Mouse (Mus musculus): ENCODE data around the gene P2ry12.

The P2ry12 gene

DNA sequence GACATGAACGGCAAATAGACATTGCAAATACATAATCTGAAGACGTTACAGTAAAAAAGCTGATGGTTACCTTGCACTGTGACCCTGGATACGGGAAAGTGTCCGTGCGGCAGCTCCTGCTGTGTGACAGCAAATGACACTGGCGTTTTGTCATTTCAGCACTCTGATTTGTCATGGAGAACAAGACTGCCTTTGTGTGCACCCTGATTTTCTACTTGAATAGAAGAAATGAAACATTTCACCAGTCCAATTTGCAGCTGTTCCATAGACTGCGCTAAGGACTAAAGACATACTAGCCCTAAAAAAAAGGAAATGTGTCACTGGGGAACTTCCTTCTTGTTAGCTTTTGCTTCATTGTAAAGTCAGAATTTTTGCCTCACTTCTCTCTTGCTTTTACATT is at the start of gene P2ry12:
P2ry12 (minus strand) TSS at position 168 of the 400 bp plus-strand sequence.
- no peak for DNase-seq

- no peak for DNase-seq
These were observed 42.8 kb upstream of the P2ry12 start for GRCm38 (mm10) chr3:59305518-59305917.

DNA sequence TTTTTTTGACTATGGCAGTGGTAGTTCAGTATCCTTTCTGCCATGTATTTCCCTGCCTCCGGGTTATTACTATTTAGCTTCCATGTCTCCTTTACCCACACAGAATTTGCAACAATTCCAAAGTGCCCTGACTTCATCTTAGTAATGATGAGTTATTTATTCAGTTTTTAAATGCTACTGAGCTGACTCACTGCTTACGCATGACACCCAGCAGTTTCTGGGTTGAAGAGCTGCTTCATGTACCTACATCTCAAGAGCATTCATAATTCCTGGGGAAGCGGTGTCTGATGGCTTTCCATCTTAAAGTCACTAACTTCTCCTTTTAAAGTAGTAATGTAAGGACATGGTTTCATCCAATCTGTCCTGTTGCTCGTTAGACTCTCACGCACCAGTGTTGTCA is 42.3 kb upstream of the P2ry12 start:
- no peak for DNase-seq

DNA sequence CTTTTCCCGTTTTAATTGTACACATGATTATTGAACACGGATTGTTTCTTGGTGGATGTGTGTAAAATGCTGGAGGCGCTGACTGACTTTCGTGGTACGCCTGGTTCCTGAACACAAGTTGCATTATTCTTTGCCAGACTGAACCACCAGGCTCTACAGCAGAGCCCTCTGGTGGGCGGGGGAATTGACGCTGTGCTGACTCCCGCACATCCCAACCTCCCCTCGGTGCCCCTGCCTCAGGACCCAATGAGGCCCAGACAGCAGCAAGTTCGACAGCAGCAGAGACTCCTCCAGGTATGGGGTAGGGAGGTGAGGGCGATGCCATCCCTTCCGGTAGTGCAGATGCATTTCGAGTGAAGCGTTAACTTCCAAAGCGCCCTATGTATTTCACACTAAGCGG is 35.0 kb upstream of the P2ry12 start:
- DNase-seq, result no peak

DNA sequence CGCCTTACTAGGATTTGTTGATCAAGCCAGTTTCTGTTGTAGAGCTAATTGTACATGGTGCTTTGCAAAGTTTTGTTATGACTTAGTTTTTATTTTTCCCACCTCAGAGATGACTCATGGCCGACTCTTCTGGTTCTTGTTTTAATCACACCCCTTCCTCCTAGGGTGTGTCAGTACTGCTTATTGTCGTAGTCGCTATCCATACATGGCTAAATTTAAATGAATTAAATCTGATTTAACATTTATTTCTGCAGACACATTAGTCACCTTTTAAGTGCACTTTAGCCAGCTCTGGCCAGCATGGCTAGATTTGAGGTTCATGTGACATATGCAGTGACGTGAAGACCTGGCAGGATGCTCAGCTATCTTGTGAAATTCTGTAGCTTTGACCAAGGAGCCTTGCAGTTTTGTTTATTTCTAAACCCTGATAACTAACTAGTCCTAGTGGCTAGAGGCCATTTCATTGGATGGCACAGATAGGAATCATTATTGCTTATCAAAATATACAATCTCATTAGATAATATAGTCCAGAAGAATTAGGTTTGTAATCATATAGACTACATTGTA is 34.0 kb upstream of the P2ry12 start:
- no peak for DNase-seq

- DNase-seq, result no peak
These were observed 33.3 kb upstream of the P2ry12 start for GRCm38 (mm10) chr3:59295699-59296562.

DNA sequence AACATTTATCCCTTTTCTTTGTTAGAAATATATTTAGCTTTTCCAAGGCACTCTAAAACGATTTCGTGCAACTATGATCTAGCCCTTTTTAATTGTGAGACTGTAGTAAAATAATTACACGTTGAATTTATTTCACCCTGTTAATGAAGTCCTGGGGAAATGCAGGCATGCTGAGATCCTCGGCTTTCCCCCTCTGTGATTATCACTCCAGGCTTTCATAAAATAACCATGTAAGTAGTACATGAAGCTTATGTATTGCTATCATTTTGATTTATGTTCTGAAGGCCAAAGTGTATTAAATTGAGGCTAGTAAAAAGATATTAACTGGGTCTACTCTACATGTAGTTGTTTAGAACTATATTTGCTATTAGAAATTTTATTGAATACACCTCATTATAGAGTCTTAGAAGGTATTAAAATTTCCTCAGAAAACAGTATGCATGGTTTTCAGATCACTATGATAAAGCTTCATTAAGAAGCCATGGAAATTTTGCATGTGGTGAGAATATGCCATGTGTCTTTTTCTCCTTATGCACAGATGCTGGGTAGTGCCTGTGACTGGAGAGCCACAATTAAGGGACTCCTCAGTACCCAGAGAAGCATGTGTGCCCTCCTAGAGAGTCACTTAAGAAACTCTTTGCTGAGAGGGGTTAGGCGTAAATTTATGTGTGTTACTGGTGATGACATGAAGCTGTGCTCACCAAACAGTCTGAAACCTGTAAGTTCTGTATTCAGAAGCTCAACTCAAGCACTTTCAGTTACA is 30.9 kb upstream of the P2ry12 start:
- no peak for DNase-seq

DNA sequence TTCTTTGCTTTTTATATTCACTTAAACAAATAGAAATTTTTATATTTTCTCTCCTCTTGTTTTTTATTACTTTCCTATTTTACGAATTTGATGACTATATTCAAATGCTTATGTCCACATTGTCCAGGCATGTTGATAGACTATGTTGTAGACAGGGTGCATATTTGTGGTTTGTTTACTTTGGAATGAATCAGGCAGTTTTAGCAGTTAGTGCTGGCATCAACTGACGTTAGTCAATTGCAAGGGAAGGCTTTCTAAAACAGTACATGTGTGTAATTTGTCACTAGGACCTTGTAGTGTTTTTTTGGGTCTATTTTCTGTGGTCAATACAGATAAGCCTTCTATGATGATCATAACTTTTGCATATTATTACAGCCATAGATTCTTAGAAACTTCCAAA is 27.9 kb upstream of the P2ry12 start:
- no peak for DNase-seq

GRCm38 (mm10) chr3:59278620-59279019 is 15.9 kb upstream of the P2ry12 start:
- DNase-seq, result no peak

DNA sequence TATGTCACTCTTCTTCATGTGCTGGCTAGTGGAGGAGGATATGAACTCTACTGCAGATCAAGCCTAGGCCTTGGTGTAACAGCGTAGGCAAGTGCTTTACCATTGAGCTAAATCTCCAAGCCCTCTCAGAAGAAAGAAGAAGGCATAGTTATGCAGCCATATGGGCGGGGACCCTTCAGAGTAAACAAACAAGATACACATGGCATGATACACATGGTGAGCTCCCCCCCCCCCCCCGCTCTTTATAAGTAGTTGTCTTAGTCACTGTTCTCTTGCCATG is 15.5 kb upstream of the P2ry12 start:
- no peak for DNase-seq

DNA sequence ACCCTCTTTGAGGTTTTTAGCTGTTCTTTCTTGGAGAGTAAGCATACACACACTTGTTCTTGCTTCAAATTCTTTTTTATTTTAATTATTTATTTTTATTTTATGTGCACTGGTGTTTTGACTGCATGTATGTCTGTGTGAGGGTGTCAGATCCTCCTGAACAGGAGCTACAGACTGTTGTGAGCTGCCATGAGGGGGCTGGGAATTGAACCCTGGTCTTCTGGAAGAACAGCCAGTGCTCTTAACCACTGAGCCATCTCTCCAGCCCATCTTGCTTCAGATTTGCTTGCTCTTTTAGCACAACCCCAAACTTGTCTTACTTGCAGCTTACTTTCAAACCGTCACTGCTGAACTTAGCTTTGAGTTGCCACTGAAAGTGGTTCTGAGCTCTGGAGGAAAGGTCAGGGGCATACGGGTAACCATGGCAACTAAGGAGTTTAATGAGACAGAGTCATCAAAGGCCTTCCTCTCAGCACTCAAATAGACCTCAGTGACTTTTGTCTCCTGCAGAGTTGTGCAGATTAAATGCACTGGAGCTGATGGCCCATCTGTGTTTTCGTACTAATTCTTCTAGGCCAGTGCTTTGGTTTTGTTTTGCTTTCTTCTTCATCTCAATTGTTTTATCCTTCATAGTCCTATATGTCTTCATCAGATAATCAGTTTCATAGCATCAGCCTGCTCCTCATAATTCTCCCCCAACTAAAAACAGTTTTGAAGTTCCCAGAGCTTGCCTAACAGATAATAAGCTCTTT is 15.0 kb upstream of the P2ry12 start:
- DNase-seq, result no peak

DNA sequence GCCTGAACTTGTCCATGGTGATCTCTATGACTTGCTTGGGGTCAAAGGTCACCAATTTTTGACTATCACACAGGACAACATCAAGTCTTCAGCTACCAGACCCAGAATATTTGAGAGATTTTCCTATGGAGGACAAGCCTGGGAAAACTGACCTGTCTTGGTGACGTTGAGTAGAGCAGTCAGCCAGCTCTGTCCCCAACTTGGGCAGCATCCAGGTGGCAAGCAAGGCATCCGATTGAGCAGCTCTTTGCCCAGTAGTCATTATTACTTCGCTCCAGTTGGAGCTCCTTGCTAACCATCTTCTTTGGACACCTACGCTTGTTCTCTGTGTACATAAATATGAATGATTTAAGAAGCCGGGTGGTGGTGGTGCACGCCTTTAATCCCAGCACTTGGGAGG is 8.1 kb upstream of the P2ry12 start:
- DNase-seq, result no peak

- DNase-seq, result no peak
These were observed 1.3 kb upstream of the P2ry12 start for GRCm38 (mm10) chr3:59263988-59264387.

DNA sequence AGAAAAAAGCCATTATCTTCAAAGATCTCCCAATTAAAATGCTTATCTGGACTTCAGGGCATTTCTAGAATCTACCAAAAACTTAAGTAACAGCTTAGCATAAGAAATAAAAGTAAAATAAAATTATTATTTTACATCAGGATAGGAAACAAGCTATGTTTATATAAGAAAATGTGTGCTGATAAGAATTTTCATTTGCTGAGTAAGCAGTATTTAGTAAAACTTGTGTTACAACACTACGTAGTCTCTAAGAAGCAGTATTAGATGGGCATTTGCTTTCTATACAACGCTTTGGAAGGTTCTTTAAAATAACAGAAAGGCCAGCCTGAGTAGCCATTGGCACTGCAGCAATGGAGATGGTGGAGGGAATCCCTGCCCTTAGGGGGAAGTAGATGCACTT is 746 bp upstream of the P2ry12 start:
- no peak for DNase-seq

GRCm38 (mm10) chr3:59261709-59262472 is 780 bp downstream of the P2ry12 start:
- DNase-seq, result no peak

- DNase-seq, result no peak
These were observed 1.9 kb downstream of the P2ry12 start for GRCm38 (mm10) chr3:59260745-59261144.

- DNase-seq, result no peak
These were observed 4.7 kb downstream of the P2ry12 start for GRCm38 (mm10) chr3:59257740-59258664.

DNA sequence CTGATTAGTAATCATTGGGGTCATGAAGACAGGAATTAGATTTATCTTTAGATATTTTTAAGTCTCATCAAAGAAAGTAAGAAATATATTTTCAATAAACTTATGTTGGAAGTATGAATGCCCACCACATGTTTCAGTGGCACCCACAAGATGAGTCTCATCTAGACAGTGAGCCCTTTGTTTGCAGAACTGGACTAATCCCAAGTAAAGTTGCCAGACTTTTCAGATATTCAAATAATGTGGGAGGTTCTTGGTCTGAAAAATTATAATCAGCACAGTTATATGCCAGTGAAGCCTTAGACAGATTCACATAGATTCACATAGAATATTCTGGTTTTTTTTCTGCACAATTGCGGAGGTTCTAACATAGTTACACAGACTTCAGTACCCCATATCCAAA is 12.2 kb downstream of the P2ry12 start:
- no peak for DNase-seq

- no peak for DNase-seq
These were observed 14.6 kb downstream of the P2ry12 start for GRCm38 (mm10) chr3:59248031-59248430.

DNA sequence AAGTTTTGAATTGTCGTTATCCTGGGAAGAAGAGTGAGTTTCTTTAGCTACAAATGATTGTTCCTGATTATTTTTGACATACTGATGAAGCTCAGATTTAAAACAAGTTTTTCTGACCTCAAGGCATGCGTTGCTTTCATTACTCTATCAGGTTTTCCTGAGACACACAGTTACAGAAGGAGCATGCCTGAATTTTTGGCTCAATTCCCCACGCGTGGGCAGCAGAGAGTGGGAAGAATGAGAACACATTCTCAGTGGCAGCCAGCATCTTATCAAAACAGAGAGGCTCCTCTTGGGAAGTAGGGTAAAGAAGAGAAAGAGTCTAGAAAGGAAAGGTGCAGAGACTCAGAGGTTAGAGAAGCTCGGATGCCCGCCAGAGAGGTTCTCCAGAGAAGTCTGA is 19.3 kb downstream of the P2ry12 start:
- DNase-seq, result peak; percentile 40 to 55

GRCm38 (mm10) chr3:59234878-59235277 is 27.8 kb downstream of the P2ry12 start:
- DNase-seq, result no peak

All from kidney, postnatal 4 days (tissue).